Mouse (Mus musculus): ENCODE results near the gene Olfml3. TPM values are rescaled to one million over a fixed set of nuclear protein-coding genes. Genes with fewer than 3 reads are reported as not detected.

The Olfml3 gene
- polyA plus RNA-seq, 1 experiment: 4.5 TPM

GRCm38 (mm10) chr3:103758456-103758855, 20.7 kb upstream of the Olfml3 start:
- H3K27me3 ChIP-seq (ENCODE audit: control insufficient read depth, insufficient read depth, low read length): no peaks in the 10 kb centered on the region
- no peak overlapping the region for H3K27ac ChIP-seq (ENCODE audit: control insufficient read depth, insufficient read depth, low read depth, low read length)
- H3K36me3 ChIP-seq (ENCODE audit: control insufficient read depth, insufficient read depth, low read length): peaks cover 2% of the 10 kb centered on the region; the same call in 1 of the 2 replicates
- H3K4me3 ChIP-seq (ENCODE audit: control insufficient read depth, low read depth, low read length): no peak overlapping the region
- H3K4me1 ChIP-seq (ENCODE audit: control insufficient read depth, insufficient read depth, low read length): no peaks in the 10 kb centered on the region
- TF ChIP-seq POLR2A (IDR thresholded peaks at IDR 0.05; ENCODE audit: control insufficient read depth, low read depth, low read length) (no peak), CTCF (IDR thresholded peaks at IDR 0.05; ENCODE audit: control insufficient read depth, insufficient read depth, insufficient replicate concordance, low read depth, low read length) (no peak)

DNA sequence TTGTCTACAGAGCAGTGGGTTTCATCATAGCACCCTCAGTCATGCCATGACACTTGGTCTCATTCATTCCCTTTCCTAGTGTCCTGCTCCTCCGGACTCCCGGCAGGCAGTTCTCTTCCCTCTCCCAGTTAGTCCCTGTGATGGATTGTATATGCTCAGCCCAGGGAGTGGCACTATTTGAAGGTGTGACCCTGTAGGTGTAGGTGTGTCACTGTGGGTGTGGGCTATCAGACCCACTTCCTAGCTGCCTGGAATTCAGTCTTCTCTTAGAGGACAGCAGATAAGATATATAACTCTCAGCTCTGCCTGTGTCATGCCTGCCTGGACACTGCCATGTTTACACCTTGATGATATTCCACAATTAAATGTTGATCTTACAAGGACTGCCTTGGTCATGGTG, 19.1 kb upstream of the Olfml3 start:
- Histone ChIP-seq H3K27me3 (ENCODE audit: control insufficient read depth, insufficient read depth, low read length) (no peaks in the 10 kb centered on the region), H3K4me1 (ENCODE audit: control insufficient read depth, insufficient read depth, low read length) (no peaks in the 10 kb centered on the region), H3K36me3 (ENCODE audit: control insufficient read depth, insufficient read depth, low read length) (peaks cover 2% of the 10 kb centered on the region; the same call in 1 of the 2 replicates), H3K27ac (ENCODE audit: control insufficient read depth, insufficient read depth, low read depth, low read length) (no peak overlapping the region), H3K4me3 (ENCODE audit: control insufficient read depth, low read depth, low read length) (no peak overlapping the region)
- no peak for TF ChIP-seq CTCF (IDR thresholded peaks at IDR 0.05; ENCODE audit: control insufficient read depth, insufficient read depth, insufficient replicate concordance, low read depth, low read length)
- no peak for TF ChIP-seq POLR2A (IDR thresholded peaks at IDR 0.05; ENCODE audit: control insufficient read depth, low read depth, low read length)

GRCm38 (mm10) chr3:103755351-103755750, 17.6 kb upstream of the Olfml3 start:
- Histone ChIP-seq H3K4me3 (ENCODE audit: control insufficient read depth, low read depth, low read length) (no peak overlapping the region), H3K36me3 (ENCODE audit: control insufficient read depth, insufficient read depth, low read length) (peaks cover 2% of the 10 kb centered on the region), H3K4me1 (ENCODE audit: control insufficient read depth, insufficient read depth, low read length) (no peaks in the 10 kb centered on the region), H3K27ac (ENCODE audit: control insufficient read depth, insufficient read depth, low read depth, low read length) (no peak overlapping the region), H3K27me3 (ENCODE audit: control insufficient read depth, insufficient read depth, low read length) (no peaks in the 10 kb centered on the region)
- no peak for TF ChIP-seq POLR2A (IDR thresholded peaks at IDR 0.05; ENCODE audit: control insufficient read depth, low read depth, low read length)
- no peak for TF ChIP-seq CTCF (IDR thresholded peaks at IDR 0.05; ENCODE audit: control insufficient read depth, insufficient read depth, insufficient replicate concordance, low read depth, low read length)

DNA sequence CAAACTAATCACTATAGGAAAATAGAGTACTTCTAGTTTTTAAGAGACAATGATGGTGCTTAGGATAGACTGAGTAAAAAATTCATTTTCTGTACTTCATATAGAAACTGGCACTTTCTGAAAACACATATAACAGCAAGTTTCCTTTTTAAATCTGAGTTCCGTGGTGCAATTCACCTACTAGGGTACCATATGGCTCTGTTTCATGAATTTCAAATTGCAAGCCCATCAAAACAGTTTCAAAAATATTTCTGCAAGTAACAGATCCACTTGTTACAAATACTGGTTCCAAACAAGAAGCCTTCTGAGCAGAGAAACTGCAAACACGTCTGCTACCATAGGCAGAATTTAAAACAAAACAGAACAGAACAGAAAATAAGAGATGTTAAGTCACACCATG, 13.8 kb upstream of the Olfml3 start:
- TF ChIP-seq CTCF (IDR thresholded peaks at IDR 0.05; ENCODE audit: control insufficient read depth, insufficient read depth, insufficient replicate concordance, low read depth, low read length) (no peak), POLR2A (IDR thresholded peaks at IDR 0.05; ENCODE audit: control insufficient read depth, low read depth, low read length) (no peak)
- H3K36me3 ChIP-seq (ENCODE audit: control insufficient read depth, insufficient read depth, low read length): peaks cover 4% of the 10 kb centered on the region; the same call in 1 of the 2 replicates
- H3K27me3 ChIP-seq (ENCODE audit: control insufficient read depth, insufficient read depth, low read length): no peaks in the 10 kb centered on the region
- H3K4me3 ChIP-seq (ENCODE audit: control insufficient read depth, low read depth, low read length): no peak overlapping the region
- H3K4me1 ChIP-seq (ENCODE audit: control insufficient read depth, insufficient read depth, low read length): no peaks in the 10 kb centered on the region
- no peak overlapping the region for H3K27ac ChIP-seq (ENCODE audit: control insufficient read depth, insufficient read depth, low read depth, low read length)

DNA sequence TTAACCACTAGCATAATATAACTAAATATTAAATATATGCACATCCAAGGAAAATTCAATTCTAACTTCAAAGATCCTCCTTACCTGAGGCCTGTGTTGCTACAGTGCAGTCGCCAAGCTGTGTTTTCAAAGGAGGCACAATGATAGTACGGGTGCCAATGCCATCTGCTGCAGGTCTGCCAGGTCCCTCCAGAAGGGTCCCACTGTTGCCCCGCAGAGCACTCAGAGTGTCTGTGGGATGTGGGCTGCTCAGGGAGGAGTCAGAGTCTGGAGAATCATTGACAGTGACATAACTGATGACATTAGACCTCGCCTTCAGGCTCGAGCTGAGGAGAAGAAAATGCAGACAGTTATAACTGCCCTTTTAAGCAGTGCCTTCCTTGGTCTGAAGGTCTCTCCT, 8.9 kb upstream of the Olfml3 start:
- no peaks in the 10 kb centered on the region for H3K27me3 ChIP-seq (ENCODE audit: control insufficient read depth, insufficient read depth, low read length)
- H3K27ac ChIP-seq (ENCODE audit: control insufficient read depth, insufficient read depth, low read depth, low read length): no peak overlapping the region
- H3K4me1 ChIP-seq (ENCODE audit: control insufficient read depth, insufficient read depth, low read length): no peaks in the 10 kb centered on the region
- TF ChIP-seq POLR2A (IDR thresholded peaks at IDR 0.05; ENCODE audit: control insufficient read depth, low read depth, low read length): no peak
- no peak for TF ChIP-seq CTCF (IDR thresholded peaks at IDR 0.05; ENCODE audit: control insufficient read depth, insufficient read depth, insufficient replicate concordance, low read depth, low read length)
- no peak overlapping the region for H3K4me3 ChIP-seq (ENCODE audit: control insufficient read depth, low read depth, low read length)
- H3K36me3 ChIP-seq (ENCODE audit: control insufficient read depth, insufficient read depth, low read length): peaks cover 4% of the 10 kb centered on the region; the same call in 1 of the 2 replicates

DNA sequence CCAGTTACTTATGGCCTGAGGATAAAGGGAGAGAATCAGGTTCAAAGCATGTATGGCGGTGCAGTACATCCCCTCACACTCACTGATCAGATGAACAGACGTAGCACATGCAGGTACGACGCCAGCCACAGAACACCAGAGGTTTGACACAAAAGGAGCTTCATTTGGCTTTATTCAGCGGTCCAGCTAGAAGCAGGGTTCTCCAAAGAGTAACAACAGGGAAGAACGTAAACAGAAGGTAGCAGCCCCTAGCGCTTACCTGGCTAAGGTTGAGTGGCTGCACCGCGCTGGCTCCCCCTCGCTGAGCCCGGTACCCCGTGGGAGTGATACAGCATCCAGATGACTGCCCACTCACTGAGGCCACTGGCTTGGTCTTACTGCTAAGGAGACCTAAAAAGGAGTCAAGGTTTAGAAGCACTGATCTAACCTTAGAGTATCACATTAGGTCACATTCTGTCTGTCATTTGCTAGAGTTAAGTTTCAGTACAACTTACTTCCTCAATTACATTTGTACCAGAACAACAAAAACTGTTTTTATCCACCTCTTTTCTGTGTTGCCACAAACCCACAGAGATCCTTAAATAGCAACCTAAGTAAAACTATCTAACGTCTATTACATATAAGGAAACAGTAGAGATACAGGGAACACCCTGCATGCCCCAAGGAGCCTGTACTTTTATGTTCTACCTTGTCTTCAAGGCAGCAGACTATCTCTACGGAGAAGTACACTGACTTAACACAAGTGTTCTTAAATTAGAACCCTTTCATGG, 7.4 kb upstream of the Olfml3 start:
- no peaks in the 10 kb centered on the region for H3K4me1 ChIP-seq (ENCODE audit: control insufficient read depth, insufficient read depth, low read length)
- H3K36me3 ChIP-seq (ENCODE audit: control insufficient read depth, insufficient read depth, low read length): peaks cover 4% of the 10 kb centered on the region; the same call in 1 of the 2 replicates
- TF ChIP-seq CTCF (IDR thresholded peaks at IDR 0.05; ENCODE audit: control insufficient read depth, insufficient read depth, insufficient replicate concordance, low read depth, low read length) (no peak), POLR2A (IDR thresholded peaks at IDR 0.05; ENCODE audit: control insufficient read depth, low read depth, low read length) (no peak)
- H3K27ac ChIP-seq (ENCODE audit: control insufficient read depth, insufficient read depth, low read depth, low read length): no peak overlapping the region
- no peaks in the 10 kb centered on the region for H3K27me3 ChIP-seq (ENCODE audit: control insufficient read depth, insufficient read depth, low read length)
- no peak overlapping the region for H3K4me3 ChIP-seq (ENCODE audit: control insufficient read depth, low read depth, low read length)

- H3K36me3 ChIP-seq (ENCODE audit: control insufficient read depth, insufficient read depth, low read length): peaks cover 2% of the 10 kb centered on the region; the same call in 1 of the 2 replicates
- no peak for TF ChIP-seq POLR2A (IDR thresholded peaks at IDR 0.05; ENCODE audit: control insufficient read depth, low read depth, low read length)
- no peak for TF ChIP-seq CTCF (IDR thresholded peaks at IDR 0.05; ENCODE audit: control insufficient read depth, insufficient read depth, insufficient replicate concordance, low read depth, low read length)
These were observed 5.4 kb upstream of the Olfml3 start for GRCm38 (mm10) chr3:103743208-103743607.

More at GRCm38 (mm10) chr3:103743208-103743607, 5.4 kb upstream of the Olfml3 start:
- Histone ChIP-seq H3K4me1 (ENCODE audit: control insufficient read depth, insufficient read depth, low read length) (peaks cover 2% of the 10 kb centered on the region), H3K27me3 (ENCODE audit: control insufficient read depth, insufficient read depth, low read length) (no peaks in the 10 kb centered on the region), H3K27ac (ENCODE audit: control insufficient read depth, insufficient read depth, low read depth, low read length) (no peak overlapping the region), H3K4me3 (ENCODE audit: control insufficient read depth, low read depth, low read length) (no peak overlapping the region)

Measured in testis, adult 2 months (tissue).